Mouse (Mus musculus): ENCODE measurements around the gene Khdc1c.
"Not testable (repeated sequence)": the region's sequence is repeated elsewhere in the genome, so short reads cannot be mapped to it uniquely, and the experiment has no call there.

Khdc1c gene

DNA sequence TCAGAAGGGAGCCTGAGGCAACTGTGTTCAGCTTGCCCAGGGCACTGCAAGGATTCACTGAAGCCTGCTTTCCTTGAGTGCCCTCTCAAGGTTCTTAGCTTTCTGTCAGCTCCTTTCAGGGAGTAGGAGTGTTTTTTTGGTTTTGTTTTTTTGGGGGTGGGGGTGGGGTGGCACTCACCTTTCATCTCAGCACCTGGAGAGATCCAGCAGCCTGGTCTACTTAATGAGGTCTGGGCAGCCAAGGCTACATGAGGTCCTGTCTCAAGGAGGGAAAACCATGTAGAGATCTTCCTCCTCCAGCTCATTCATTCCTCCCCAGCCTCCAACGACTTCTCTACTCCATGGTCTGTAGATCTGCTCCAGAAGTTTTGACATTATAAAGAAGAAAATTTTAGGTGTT lies at the start of gene Khdc1c:
Khdc1c (plus strand) TSS at position 301 of the 400 bp plus-strand sequence.
- not testable (repeated sequence) for DNase-seq (ENCODE audit: low read depth)

DNA sequence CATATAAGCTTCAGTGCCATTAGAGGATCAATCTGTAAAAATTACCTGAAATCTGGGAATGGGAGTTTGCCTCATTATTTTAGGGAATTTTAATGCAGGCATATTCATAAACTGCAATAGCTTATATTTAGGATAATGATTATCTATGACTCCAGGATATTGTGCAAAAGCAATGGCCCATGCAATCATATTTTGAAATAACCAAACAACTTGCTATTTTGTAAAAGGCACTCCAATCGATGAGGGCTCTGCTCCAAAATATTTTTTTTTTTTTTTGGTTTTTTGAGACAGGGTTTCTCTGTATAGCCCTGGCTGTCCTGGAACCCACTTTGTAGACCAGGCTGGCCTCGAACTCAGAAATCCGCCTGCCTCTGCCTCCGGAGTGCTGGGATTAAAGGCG lies 47.9 kb upstream of the Khdc1c start:
- not testable (repeated sequence) for DNase-seq (ENCODE audit: low read depth)

DNA sequence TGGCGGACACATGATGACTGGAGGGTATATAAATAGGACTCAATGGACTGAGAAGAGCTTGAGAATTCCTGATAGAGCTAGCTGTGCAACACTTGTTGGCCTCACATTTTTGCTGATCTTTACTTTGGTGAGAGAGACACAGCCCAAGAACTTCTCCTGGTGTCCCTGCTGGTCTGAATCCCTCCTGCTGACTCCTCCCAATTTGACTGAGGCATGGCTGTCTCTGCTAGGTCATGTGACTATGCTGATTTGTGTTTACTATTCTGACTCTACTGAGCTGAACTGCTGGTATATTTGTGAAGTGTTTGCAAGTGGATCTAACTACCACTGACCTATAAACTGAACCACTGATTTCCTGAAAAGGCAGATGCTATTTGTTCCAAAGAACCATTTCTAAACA lies 46.5 kb upstream of the Khdc1c start:
- DNase-seq (ENCODE audit: low read depth) = no peak

GRCm38 (mm10) chr1:21323996-21324574 lies 44.0 kb upstream of the Khdc1c start:
- DNase-seq (ENCODE audit: low read depth) = no peak

GRCm38 (mm10) chr1:21324633-21325032 lies 43.5 kb upstream of the Khdc1c start:
- no peak for DNase-seq (ENCODE audit: low read depth)

DNA sequence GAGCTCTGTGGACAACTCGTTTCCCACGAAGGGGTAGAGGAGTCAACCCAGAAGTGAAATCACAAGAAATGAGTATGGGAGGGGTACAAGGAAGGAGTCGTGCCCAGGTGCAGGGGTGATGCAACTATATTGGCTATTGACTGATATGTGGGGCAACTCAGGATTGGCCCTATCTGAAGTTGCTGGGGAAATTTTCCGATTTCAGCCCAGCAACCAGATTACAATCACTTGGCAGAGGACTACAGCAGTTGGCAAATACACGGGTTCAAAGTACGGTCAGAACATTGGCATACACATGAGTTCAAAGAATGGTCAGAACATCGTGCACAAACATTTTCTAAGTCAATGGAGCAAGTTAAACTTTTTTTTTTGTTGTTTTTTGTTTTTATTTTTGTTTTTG lies 41.4 kb upstream of the Khdc1c start:
- no peak for DNase-seq (ENCODE audit: low read depth)

DNA sequence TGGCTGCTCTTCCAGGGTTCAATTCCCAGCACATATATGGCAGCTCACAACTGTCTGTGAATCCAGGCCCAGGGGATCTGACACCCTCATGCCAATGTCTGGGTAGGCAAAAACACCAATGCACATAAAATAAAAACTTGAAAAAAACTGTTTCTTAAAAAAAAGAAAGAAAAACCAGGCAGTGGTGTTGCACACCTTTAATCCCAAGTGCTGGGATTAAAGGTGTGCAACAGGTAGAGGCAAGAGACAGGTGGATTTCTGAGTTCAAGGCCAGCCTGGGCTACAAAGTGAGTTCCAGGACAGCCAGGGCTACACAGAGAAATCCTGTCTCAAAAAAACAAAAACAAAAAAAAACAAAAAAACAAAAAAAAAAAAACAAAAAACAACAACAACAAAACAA lies 37.0 kb upstream of the Khdc1c start:
- DNase-seq (ENCODE audit: low read depth) = not testable (repeated sequence)

DNA sequence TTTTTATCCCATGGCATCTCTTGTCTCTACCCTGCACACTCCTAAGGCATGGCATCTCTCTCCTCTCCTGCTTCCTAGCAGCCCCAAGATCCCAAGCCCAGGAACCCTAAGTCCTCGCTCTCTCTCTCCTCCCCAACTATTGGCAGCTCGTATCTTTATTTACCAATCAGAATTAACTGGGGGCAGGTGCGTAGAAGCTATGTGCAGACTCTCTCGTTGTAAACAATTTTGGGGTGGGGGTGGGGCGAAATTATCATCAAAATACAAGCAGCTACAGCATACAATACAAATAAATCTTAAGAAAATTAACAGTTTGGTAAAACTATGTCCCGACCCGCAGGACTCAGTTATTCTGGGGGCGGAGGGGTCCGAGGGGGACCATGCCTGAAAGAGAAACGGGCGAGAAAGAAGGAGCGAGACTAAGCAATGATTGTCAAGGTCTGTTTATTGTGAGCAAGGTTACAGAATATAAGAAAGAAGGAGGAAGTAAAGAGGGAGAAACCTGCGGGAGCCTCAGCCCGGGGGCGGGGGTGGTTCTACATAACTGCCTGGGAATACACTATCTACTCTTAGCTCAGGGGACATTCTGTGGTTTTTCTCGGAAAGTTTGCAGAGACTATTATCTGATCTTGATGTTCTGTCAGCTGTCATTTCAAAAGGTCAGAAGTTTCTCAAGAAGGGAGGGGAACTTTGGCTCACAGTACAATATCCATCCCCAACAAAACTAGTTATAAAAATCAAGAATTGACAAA lies 34.7 kb upstream of the Khdc1c start:
- no peak for DNase-seq (ENCODE audit: low read depth)

- no peak for DNase-seq (ENCODE audit: low read depth)
Observed at GRCm38 (mm10) chr1:21335836-21336235, 32.3 kb upstream of the Khdc1c start.

DNA sequence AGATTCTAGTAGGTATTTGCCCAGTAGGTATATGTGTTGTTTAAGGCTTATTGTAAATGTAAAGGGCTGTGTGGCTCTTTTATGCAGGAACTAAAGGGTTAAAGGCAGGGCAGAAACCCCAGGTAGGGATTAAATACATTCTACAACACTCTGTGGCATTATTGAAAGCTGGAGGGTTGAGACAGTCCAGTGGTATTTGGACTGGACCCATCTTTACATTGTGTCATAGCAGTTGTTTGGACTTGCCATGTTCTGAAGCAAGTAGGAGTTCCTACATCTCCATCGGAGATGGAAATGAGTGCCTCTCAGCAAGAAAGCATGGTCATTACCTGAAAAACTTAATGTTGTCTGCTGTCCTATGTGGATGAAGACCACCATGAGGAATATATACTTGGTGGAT lies 27.4 kb upstream of the Khdc1c start:
- DNase-seq (ENCODE audit: low read depth) = no peak

GRCm38 (mm10) chr1:21344253-21344652 lies 23.9 kb upstream of the Khdc1c start:
- DNase-seq (ENCODE audit: low read depth) = peak; percentile 64

DNA sequence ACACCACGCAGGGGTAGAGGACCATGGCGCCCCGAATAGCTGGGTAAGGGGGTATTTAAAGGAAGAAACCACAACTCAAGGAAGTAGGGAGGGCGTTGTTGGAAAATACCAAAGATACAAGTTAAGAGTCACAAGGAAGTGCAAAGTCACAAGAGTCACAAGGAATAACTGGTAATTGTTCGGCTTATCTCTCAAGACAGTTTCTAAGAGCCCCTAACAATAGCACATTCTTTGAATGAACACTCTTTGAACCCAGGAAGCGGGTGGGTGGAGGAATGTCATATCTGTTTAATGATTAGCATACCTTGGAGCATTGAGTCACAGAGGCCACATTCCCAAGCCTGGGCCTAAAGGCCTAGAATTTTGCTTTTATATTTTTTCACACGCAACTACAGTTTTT lies 23.4 kb upstream of the Khdc1c start:
- not testable (repeated sequence) for DNase-seq (ENCODE audit: low read depth)

DNA sequence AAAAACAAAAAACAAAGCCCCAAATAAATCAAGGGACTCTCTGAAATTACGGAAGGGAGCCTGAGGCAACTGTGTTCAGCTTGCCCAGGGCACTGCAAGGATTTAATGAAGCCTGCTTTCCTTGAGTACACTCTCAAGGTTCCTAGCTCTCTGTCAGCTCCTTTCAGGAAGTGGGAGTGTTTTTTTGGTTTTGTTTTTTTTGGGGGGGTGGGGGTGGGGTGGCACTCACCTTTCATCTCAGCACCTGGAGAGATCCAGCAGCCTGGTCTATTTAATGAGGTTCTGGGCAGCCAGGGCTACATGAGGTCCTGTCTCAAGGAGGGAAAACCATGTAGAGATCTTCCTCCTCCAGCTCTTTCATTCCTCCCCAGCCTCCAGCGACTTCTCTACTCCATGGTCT lies 18.8 kb upstream of the Khdc1c start, which contains the start of gene Khdc1a:
Khdc1a (plus strand) TSS at position 301 of the 400 bp plus-strand sequence.
- DNase-seq (ENCODE audit: low read depth) = no peak

DNA sequence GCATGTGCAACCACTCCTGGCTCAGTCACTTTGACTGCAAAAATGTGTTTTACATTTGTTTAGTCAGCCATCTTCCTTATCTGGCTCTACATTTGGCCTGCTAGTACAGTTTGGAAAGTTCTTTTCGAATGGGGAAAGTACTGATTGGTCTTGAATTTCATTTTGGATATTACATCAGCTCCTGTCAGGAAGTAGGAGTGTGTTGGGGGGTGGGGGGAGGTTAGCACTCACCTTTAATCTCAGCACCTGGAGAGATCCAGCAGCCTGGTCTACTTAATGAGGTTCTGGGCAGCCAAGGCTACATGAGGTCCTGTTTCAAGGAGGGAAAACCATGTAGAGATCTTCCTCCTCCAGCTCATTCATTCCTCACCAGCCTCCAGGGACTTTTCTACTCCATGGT lies 15.1 kb downstream of the Khdc1c start, which contains the start of gene Khdc1b:
Khdc1b (plus strand) TSS at position 301 of the 400 bp plus-strand sequence.
- DNase-seq (ENCODE audit: low read depth) = no peak

DNA sequence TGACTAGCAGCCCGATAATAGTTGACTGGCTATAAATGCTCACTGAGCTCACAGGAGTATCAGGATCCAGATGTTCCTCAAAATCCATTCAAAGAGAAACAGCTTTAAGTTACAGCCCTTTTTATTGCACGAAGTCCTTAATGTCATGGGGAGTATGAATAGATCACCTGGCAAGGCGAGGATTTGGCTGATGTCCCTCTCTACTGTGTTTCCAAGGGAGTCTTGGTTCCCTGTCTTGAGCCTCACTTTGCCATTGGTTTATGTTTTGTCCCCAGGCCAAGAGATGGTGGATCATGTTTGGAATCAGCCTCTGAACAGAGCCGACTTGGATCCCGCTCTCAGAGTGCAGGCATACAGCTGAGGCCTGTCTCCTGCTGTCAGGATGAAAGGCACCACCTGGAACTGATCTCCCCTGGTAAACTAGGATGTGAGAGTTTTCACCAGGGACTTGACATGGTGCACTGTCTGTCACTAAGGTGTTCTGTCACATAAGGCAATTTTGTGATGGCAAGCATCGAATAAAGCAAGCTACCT lies 23.1 kb downstream of the Khdc1c start:
- DNase-seq (ENCODE audit: low read depth) = no peak

GRCm38 (mm10) chr1:21402804-21403203 lies 34.7 kb downstream of the Khdc1c start:
- no peak for DNase-seq (ENCODE audit: low read depth)

DNA sequence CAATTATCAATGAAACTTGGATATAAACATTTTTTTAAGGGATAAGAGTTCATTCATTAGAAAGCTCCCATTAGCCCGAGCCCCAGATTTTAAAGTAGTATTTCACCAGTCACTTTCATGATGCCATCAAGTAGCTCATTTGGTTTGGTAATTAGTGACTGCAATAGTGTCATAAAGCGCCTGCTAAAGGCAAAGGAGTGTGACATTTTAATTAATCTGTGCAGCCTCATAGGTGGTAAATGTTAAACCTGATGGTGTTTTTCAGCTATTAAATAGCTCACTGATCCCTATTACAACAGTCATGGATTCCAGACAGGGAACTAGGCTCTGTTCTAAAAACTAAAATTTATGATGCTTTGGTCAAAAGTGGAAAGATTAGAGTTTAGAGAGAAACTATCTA lies 39.1 kb downstream of the Khdc1c start:
- DNase-seq (ENCODE audit: low read depth) = no peak

DNA sequence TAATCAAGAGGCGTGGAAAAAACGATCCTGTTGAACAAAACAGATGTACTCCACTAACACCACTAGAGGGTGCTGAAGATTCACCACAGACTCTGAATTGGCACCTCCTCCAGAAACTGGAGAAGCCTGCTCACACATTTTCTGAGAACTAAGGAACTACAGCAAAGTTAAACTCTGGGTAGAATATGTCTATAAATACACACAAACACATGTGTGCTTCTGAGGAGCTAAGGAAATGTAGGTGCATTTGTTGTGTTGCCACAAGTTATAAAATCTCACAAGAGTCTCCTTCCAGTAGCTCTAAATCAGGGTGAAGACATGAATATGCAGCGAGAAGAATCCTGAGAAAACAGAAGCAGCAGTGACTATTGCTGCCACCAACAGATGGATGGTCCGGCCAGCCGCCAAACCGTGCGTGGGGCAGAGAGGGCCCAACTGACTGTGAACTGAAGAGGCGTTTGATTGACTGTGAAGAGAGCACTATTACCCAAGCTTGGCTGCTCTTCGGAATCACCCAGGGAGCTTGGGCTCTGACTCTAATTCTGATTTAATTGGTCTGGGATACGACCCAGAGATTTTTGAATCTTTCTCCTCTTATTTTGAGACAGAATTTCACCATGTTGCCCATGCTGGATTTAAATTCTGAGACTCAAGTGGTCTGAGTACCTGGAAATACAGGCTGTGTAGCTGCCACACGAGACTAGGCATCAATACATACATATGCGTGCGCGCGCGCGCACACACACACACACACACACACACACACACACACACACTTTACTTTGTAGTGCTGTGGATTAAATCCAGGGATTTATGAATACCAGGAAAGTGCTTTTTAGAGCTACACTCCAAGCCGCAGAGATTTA lies 43.4 kb downstream of the Khdc1c start:
- DNase-seq (ENCODE audit: low read depth) = peak; percentile 82

- no peak for DNase-seq (ENCODE audit: low read depth)
Observed at GRCm38 (mm10) chr1:21412197-21412555, 44.0 kb downstream of the Khdc1c start.

DNA sequence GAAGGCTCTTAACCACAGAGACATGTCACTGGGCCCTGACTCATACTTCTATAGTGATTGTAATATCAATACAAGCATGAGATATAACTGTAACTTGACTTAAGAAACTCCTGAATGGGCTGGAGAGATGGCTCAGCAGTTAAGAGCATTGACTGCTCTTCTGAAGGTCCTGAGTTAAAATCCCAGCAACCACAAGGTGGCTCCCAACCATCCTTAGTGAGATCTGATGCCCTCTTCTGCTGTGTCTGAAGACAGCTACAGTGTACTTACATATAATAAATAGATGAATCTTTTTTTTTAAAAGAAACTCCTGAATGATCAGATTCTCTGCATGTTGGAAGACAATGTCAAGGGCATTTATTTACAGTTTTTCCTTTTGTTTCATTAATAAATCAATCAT lies 51.2 kb downstream of the Khdc1c start:
- peak; percentile 84 for DNase-seq (ENCODE audit: low read depth)
